ENCODE assay signal across 22 mouse cellular contexts in genomic region chr12:106291476-106292046, GRCm38 (mm10).
DNase-seq lines count a peak whose midpoint lies in the region; ATAC-seq and TF ChIP-seq lines count a peak whose summit lies in the region.
"Had no signal": no experiment of that assay in that cellular context is flagged by ENCODE, and none has a peak within 500 bp of the region (broad histone marks: within the 10 kb centered on the region; RNA-seq: fewer than 3 reads in every experiment).

No protein-coding gene starts in this region.

- no peaks in the 10 kb centered on the region for H3K4me1 ChIP-seq in forebrain, embryonic 13.5 days
- H3K4me1 ChIP-seq in forebrain, embryonic 11.5 days (replicated peaks; ENCODE audit: control insufficient read depth, insufficient read depth, low read length), result no peaks in the 10 kb centered on the region
- peaks cover 6% of the 10 kb centered on the region for H3K4me1 ChIP-seq in kidney, embryonic 15.5 days
- H3K4me1 ChIP-seq: heart, embryonic 15.5 days; hindbrain, embryonic 13.5 days; intestine, embryonic 15.5 days had no signal

- H3K27me3 ChIP-seq in forebrain, embryonic 13.5 days, result no peaks in the 10 kb centered on the region
- H3K27me3 ChIP-seq in forebrain, embryonic 11.5 days (ENCODE audit: control insufficient read depth, insufficient read depth, low read length), result no peaks in the 10 kb centered on the region
- H3K27me3 ChIP-seq in kidney, embryonic 15.5 days, result no peaks in the 10 kb centered on the region
- H3K27me3 ChIP-seq: heart, embryonic 15.5 days; hindbrain, embryonic 13.5 days; intestine, embryonic 15.5 days had no signal

- no peak overlapping the region for H3K27ac ChIP-seq in forebrain, embryonic 13.5 days
- H3K27ac ChIP-seq in forebrain, embryonic 11.5 days (ENCODE audit: low read depth, low read length), result no peak overlapping the region
- H3K27ac ChIP-seq in kidney, embryonic 15.5 days, result no peak overlapping the region
- H3K27ac ChIP-seq: heart, adult 2 months; heart, embryonic 15.5 days; hindbrain, embryonic 13.5 days; hindbrain, postnatal 0 days; intestine, embryonic 15.5 days had no signal

- no peak for DNase-seq in forebrain, embryonic 11.5 days (ENCODE audit: low spot score)
- DNase-seq in kidney, postnatal 14 days, result no peak
- peak; percentile 53 for DNase-seq in brain, embryonic 14.5 days (ENCODE audit: low read depth)
- no peak for DNase-seq in cerebellum, adult 18-20 months
- DNase-seq in gastrocnemius, postnatal 4 days (ENCODE audit: low spot score in 2 of 2), result no peak
- DNase-seq: adrenal gland, adult 8-10 months; adrenal gland, postnatal 36 days; cerebellum, adult 11 months; cerebellum, adult 9-10 months; cerebellum, postnatal 25 days; gastrocnemius, postnatal 10 days; heart, adult 2 months; heart, postnatal 14 days; kidney, adult 18-20 months had no signal

- H3K4me3 ChIP-seq in forebrain, embryonic 13.5 days, result no peak overlapping the region
- no peak overlapping the region for H3K4me3 ChIP-seq in forebrain, embryonic 11.5 days (ENCODE audit: low read depth, low read length)
- no peak overlapping the region for H3K4me3 ChIP-seq in kidney, embryonic 15.5 days (replicated peaks)
- H3K4me3 ChIP-seq: heart, adult 2 months; heart, embryonic 15.5 days; hindbrain, embryonic 13.5 days; intestine, embryonic 15.5 days had no signal

- no peak for TF ChIP-seq POLR2A in brain, embryonic 14.5 days (IDR thresholded peaks at IDR 0.05; ENCODE audit: borderline replicate concordance, extremely low read depth, insufficient read depth, insufficient read length, poor library complexity, severe bottlenecking)

- TF ChIP-seq CTCF in brain, embryonic 14.5 days (IDR thresholded peaks at IDR 0.05; ENCODE audit: borderline replicate concordance, extremely low read depth, insufficient read depth, insufficient read length), result no peak

- peak; percentile 36; the same call in 1 of the 2 replicates for ATAC-seq in forebrain, embryonic 13.5 days
- ATAC-seq in forebrain, embryonic 11.5 days (replicated peaks; ENCODE audit: low FRiP score), result no peak
- ATAC-seq in kidney, embryonic 15.5 days (replicated peaks; ENCODE audit: low FRiP score), result no peak
- ATAC-seq: hindbrain, postnatal 0 days; intestine, embryonic 15.5 days had no signal

- H3K4me2 ChIP-seq in forebrain, embryonic 13.5 days, result no peak overlapping the region
- H3K4me2 ChIP-seq in forebrain, embryonic 11.5 days (ENCODE audit: low read depth, low read length, severe bottlenecking), result no peak overlapping the region
- H3K4me2 ChIP-seq in kidney, embryonic 15.5 days, result peak overlapping the region; percentile 7; the same call in 1 of the 2 replicates
- H3K4me2 ChIP-seq: heart, embryonic 11.5 days; heart, embryonic 15.5 days; hindbrain, embryonic 13.5 days; intestine, embryonic 15.5 days had no signal

- WGBS in forebrain, embryonic 13.5 days, result 58% methylated on average over 15 of the region's 15 CpGs
- 77% methylated on average over 15 of the region's 15 CpGs for WGBS in forebrain, embryonic 11.5 days
- 52% methylated on average over 15 of the region's 15 CpGs for WGBS in kidney, embryonic 15.5 days

- no peaks in the 10 kb centered on the region for H3K9me3 ChIP-seq in forebrain, embryonic 13.5 days (replicated peaks)
- H3K9me3 ChIP-seq in forebrain, embryonic 11.5 days (ENCODE audit: control insufficient read depth, low read length), result no peaks in the 10 kb centered on the region
- H3K9me3 ChIP-seq in kidney, embryonic 15.5 days (replicated peaks), result no peaks in the 10 kb centered on the region
- H3K9me3 ChIP-seq: heart, embryonic 15.5 days; hindbrain, embryonic 13.5 days; intestine, embryonic 15.5 days had no signal

- no peak overlapping the region for H3K9ac ChIP-seq in forebrain, embryonic 13.5 days
- no peak overlapping the region for H3K9ac ChIP-seq in forebrain, embryonic 11.5 days (ENCODE audit: low read length)
- H3K9ac ChIP-seq in kidney, embryonic 15.5 days, result no peak overlapping the region
- H3K9ac ChIP-seq: heart, embryonic 15.5 days; hindbrain, embryonic 13.5 days; intestine, embryonic 15.5 days had no signal

- H3K36me3 ChIP-seq in forebrain, embryonic 13.5 days (ENCODE audit: poor library complexity, severe bottlenecking), result no peaks in the 10 kb centered on the region
- H3K36me3 ChIP-seq in forebrain, embryonic 11.5 days (ENCODE audit: control insufficient read depth, insufficient read depth, low read length), result no peaks in the 10 kb centered on the region
- no peaks in the 10 kb centered on the region for H3K36me3 ChIP-seq in kidney, embryonic 15.5 days
- H3K36me3 ChIP-seq: G1E; heart, embryonic 15.5 days; hindbrain, embryonic 13.5 days; intestine, embryonic 15.5 days had no signal
